Mouse (Mus musculus) lung, adult 2 months (tissue): ENCODE measurements around the gene Usp24.

Experiments used
- CTCF ChIP-seq: fragments of 200-500 bp; IDR thresholded peaks from 2 replicates; pipeline ENCODE4 v1.5.1; 2011; ENCODE audit warnings: mild to moderate bottlenecking, low read length, control low read depth; ENCODE audit not compliant: insufficient read depth
- POLR2A ChIP-seq: fragments of 200-500 bp; IDR thresholded peaks from 2 replicates; pipeline ENCODE4 v1.6.1; 2011; ENCODE audit warnings: low read depth, mild to moderate bottlenecking, control low read depth, low read length, borderline replicate concordance; ENCODE audit errors: extremely low read depth

- no peak for TF ChIP-seq POLR2A
- no peak for TF ChIP-seq CTCF
These were observed 6.8 kb downstream of the Usp24 start for GRCm38 (mm10) chr4:106322846-106323245.
